ENCODE assay signal across 26 mouse cellular contexts in genomic region chr11:17176638-17177037, GRCm38 (mm10). TPM values are rescaled to one million over a fixed set of nuclear protein-coding genes. Genes with fewer than 3 reads are reported as not detected.
DNase-seq lines count a peak whose midpoint lies in the region; ATAC-seq and TF ChIP-seq lines count a peak whose summit lies in the region.
"Had no signal": no experiment of that assay in that cellular context is flagged by ENCODE, and none has a peak within 500 bp of the region (broad histone marks: within the 10 kb centered on the region; RNA-seq: fewer than 3 reads in every experiment).

No protein-coding gene starts in this region.

- no peaks in the 10 kb centered on the region for H3K9me3 ChIP-seq in lung, postnatal 0 days (ENCODE audit: low read length)
- peaks cover 5% of the 10 kb centered on the region; the same call in 1 of the 2 replicates for H3K9me3 ChIP-seq in hindbrain, embryonic 14.5 days (ENCODE audit: control insufficient read depth, low read length)
- H3K9me3 ChIP-seq: kidney, embryonic 15.5 days; limb, embryonic 12.5 days; midbrain, embryonic 15.5 days; neural tube, embryonic 13.5 days; stomach, embryonic 15.5 days had no signal

- H3K36me3 ChIP-seq in lung, postnatal 0 days (ENCODE audit: insufficient read depth, low read length), result no peaks in the 10 kb centered on the region
- H3K36me3 ChIP-seq in hindbrain, embryonic 14.5 days (replicated peaks; ENCODE audit: control insufficient read depth, insufficient read depth), result no peaks in the 10 kb centered on the region

- ATAC-seq in lung, postnatal 0 days, result peak; percentile 35; the same call in 1 of the 2 replicates
- no peak for ATAC-seq in hindbrain, embryonic 14.5 days (ENCODE audit: low FRiP score)
- ATAC-seq: forebrain, postnatal 0 days; midbrain, embryonic 15.5 days had no signal

- H3K4me2 ChIP-seq in lung, postnatal 0 days (replicated peaks; ENCODE audit: low read depth, low read length), result no peak overlapping the region
- H3K4me2 ChIP-seq in hindbrain, embryonic 14.5 days (replicated peaks), result no peak overlapping the region
- H3K4me2 ChIP-seq: hindbrain, embryonic 12.5 days; kidney, embryonic 15.5 days; limb, embryonic 12.5 days; liver, embryonic 11.5 days; midbrain, embryonic 15.5 days; neural tube, embryonic 13.5 days; stomach, embryonic 15.5 days had no signal

- no peak for TF ChIP-seq EP300 in lung, postnatal 0 days (IDR thresholded peaks at IDR 0.05)

- 96% methylated on average over 1 of the region's 1 CpGs for WGBS in lung, postnatal 0 days
- 97% methylated on average over 1 of the region's 1 CpGs for WGBS in lung, adult 2 months
- 100% methylated on average over 1 of the region's 1 CpGs for WGBS in hindbrain, embryonic 14.5 days

- peaks cover 6% of the 10 kb centered on the region; the same call in 1 of the 2 replicates for H3K4me1 ChIP-seq in lung, postnatal 0 days (ENCODE audit: insufficient read depth, low read depth, low read length)
- H3K4me1 ChIP-seq in lung, adult 2 months (ENCODE audit: control insufficient read depth, insufficient read depth, low read length), result peaks cover 12% of the 10 kb centered on the region
- H3K4me1 ChIP-seq in embryonic fibroblast, embryonic 13.5 days (ENCODE audit: control insufficient read depth, insufficient read depth, low read length), result peaks cover 9% of the 10 kb centered on the region
- H3K4me1 ChIP-seq in hindbrain, embryonic 14.5 days (replicated peaks; ENCODE audit: control insufficient read depth, insufficient read depth, low read length), result 0 out of 2 replicates have a peak, but pooled peaks cover 3% of the 10 kb centered on the region
- H3K4me1 ChIP-seq: embryonic facial prominence, embryonic 10.5 days; kidney, embryonic 15.5 days had no signal

- no peak for DNase-seq in lung, postnatal 0 days (ENCODE audit: low spot score)
- no peak for DNase-seq in lung, adult 2 months
- DNase-seq in Muller cell, postnatal 12 days (ENCODE audit: inconsistent ontology term), result peak; percentile 85
- no peak for DNase-seq in urinary bladder, adult 18-20 months (ENCODE audit: low spot score in 2 of 2)
- DNase-seq in hindbrain, embryonic 14.5 days (ENCODE audit: low spot score), result no peak
- no peak for DNase-seq in cerebellum, postnatal 36 days
- no peak for DNase-seq in layer of hippocampus, adult 9-11 months
- DNase-seq: adrenal gland, adult 8-10 months; B cell, adult 2 months; cerebellum, adult 9-11 months; forebrain, postnatal 0 days; gastrocnemius, postnatal 36 days; heart, adult 2 months; kidney, postnatal 36 days; lung, adult 18-20 months; right cerebral cortex, adult 18-20 months had no signal

- H3K27ac ChIP-seq in lung, postnatal 0 days (ENCODE audit: low read length), result no peak overlapping the region
- H3K27ac ChIP-seq in embryonic fibroblast, embryonic 13.5 days (ENCODE audit: insufficient read depth, low read length), result peak overlapping the region; percentile 38; the same call in 1 of the 2 replicates
- H3K27ac ChIP-seq in hindbrain, embryonic 14.5 days, result no peak overlapping the region
- H3K27ac ChIP-seq: embryonic facial prominence, embryonic 10.5 days; heart, adult 2 months; hindbrain, embryonic 12.5 days; kidney, embryonic 15.5 days; limb, embryonic 12.5 days; midbrain, embryonic 15.5 days; neural tube, embryonic 13.5 days; stomach, embryonic 15.5 days had no signal

- no peak for TF ChIP-seq POLR2A in lung, adult 2 months (IDR thresholded peaks at IDR 0.05; ENCODE audit: borderline replicate concordance, extremely low read depth, low read depth, low read length)
- TF ChIP-seq POLR2A in embryonic fibroblast, embryonic 13.5 days (IDR thresholded peaks at IDR 0.05; ENCODE audit: low read depth, low read length), result no peak

- no peak for TF ChIP-seq CTCF in lung, postnatal 0 days (IDR thresholded peaks at IDR 0.05)
- no peak for TF ChIP-seq CTCF in lung, adult 2 months (IDR thresholded peaks at IDR 0.05; ENCODE audit: insufficient read depth, low read length)
- TF ChIP-seq CTCF in embryonic fibroblast, embryonic 13.5 days (IDR thresholded peaks at IDR 0.05; ENCODE audit: borderline replicate concordance, insufficient read depth, low read length), result no peak

- H3K4me3 ChIP-seq in lung, postnatal 0 days (ENCODE audit: low read depth, low read length), result no peak overlapping the region
- H3K4me3 ChIP-seq in lung, adult 2 months (replicated peaks; ENCODE audit: extremely low read depth, low read depth, low read length), result no peak overlapping the region
- H3K4me3 ChIP-seq in embryonic fibroblast, embryonic 13.5 days (ENCODE audit: insufficient read depth, low read length), result no peak overlapping the region
- no peak overlapping the region for H3K4me3 ChIP-seq in hindbrain, embryonic 14.5 days (replicated peaks; ENCODE audit: low read length)
- H3K4me3 ChIP-seq: embryonic facial prominence, embryonic 10.5 days; heart, adult 2 months; hindbrain, embryonic 12.5 days; kidney, embryonic 15.5 days; limb, embryonic 12.5 days; midbrain, embryonic 15.5 days; myocyte; neural tube, embryonic 13.5 days; stomach, embryonic 15.5 days had no signal

- no peak overlapping the region for H3K9ac ChIP-seq in lung, postnatal 0 days (replicated peaks; ENCODE audit: low read depth)
- H3K9ac ChIP-seq in hindbrain, embryonic 14.5 days, result no peak overlapping the region
- H3K9ac ChIP-seq: forebrain, postnatal 0 days; hindbrain, embryonic 12.5 days; kidney, embryonic 15.5 days; limb, embryonic 12.5 days; midbrain, embryonic 15.5 days; neural tube, embryonic 13.5 days; stomach, embryonic 15.5 days had no signal

- H3K27me3 ChIP-seq in lung, postnatal 0 days (replicated peaks; ENCODE audit: insufficient read depth, low read length), result no peaks in the 10 kb centered on the region
- H3K27me3 ChIP-seq in hindbrain, embryonic 14.5 days (ENCODE audit: control insufficient read depth, insufficient read depth, low read length), result no peaks in the 10 kb centered on the region
- H3K27me3 ChIP-seq: hindbrain, embryonic 12.5 days; kidney, embryonic 15.5 days; limb, embryonic 12.5 days; midbrain, embryonic 15.5 days; neural tube, embryonic 13.5 days; stomach, embryonic 15.5 days had no signal

RNA-seq across cellular contexts. Expression of gene Wdr92, which starts 5.3 kb away (rescaled TPM):
- 15.7 and 16.1 TPM in 2 replicates for polyA plus RNA-seq in lung, postnatal 0 days (2015; fragmentation: Nextera tagmentation; extraction: Ambion mirVana)
- 4.5 and 6.5 TPM in 2 replicates for polyA plus RNA-seq in lung, adult 2 months (2012; rRNA removed)
- polyA plus RNA-seq in embryonic fibroblast, embryonic 13.5 days (2011; ENCODE audit: insufficient read length, low read depth, missing spikeins), result 19.9 and 20.3 TPM in 2 replicates
- polyA plus RNA-seq in hindbrain, embryonic 14.5 days (2014; fragmentation: Nextera tagmentation; extraction: Ambion mirVana), result 21.0 TPM in 2 replicates

RNA-seq across cellular contexts. Expression of gene Ppp3r1, which starts 17.6 kb away (rescaled TPM):
- polyA plus RNA-seq in lung, postnatal 0 days (2015; fragmentation: Nextera tagmentation; extraction: Ambion mirVana), result 106 and 112 TPM in 2 replicates
- polyA plus RNA-seq in lung, adult 2 months (2012; rRNA removed), result 29.8 and 56.3 TPM in 2 replicates
- 135 and 153 TPM in 2 replicates for polyA plus RNA-seq in embryonic fibroblast, embryonic 13.5 days (2011; ENCODE audit: insufficient read length, low read depth, missing spikeins)
- polyA plus RNA-seq in hindbrain, embryonic 14.5 days (2014; fragmentation: Nextera tagmentation; extraction: Ambion mirVana), result 240 and 268 TPM in 2 replicates

RNA-seq across cellular contexts. Expression of gene Pno1, which starts 34.7 kb away (rescaled TPM):
- polyA plus RNA-seq in lung, postnatal 0 days (2015; fragmentation: Nextera tagmentation; extraction: Ambion mirVana), result 38.1 and 38.9 TPM in 2 replicates
- 2.7 and 3.2 TPM in 2 replicates for polyA plus RNA-seq in lung, adult 2 months (2012; rRNA removed)
- 60.2 and 67.2 TPM in 2 replicates for polyA plus RNA-seq in embryonic fibroblast, embryonic 13.5 days (2011; ENCODE audit: insufficient read length, low read depth, missing spikeins)
- polyA plus RNA-seq in hindbrain, embryonic 14.5 days (2014; fragmentation: Nextera tagmentation; extraction: Ambion mirVana), result 49.7 and 51.0 TPM in 2 replicates
